Mouse (Mus musculus): ENCODE measurements around the gene Hykk.
A peak's percentile ranks its signal among the peaks of the same experiment; 100 is the strongest.
"Not testable (repeated sequence)": the region's sequence is repeated elsewhere in the genome, so short reads cannot be mapped to it uniquely, and the experiment has no call there.

Hykk gene

GRCm38 (mm10) chr9:54917010-54917677, at the start of gene Hykk:
Hykk (plus strand) TSS chr9:54917283.
- peak; percentile 79 for DNase-seq (ENCODE audit: low spot score)

GRCm38 (mm10) chr9:54878759-54879158, 38.3 kb upstream of the Hykk start:
- DNase-seq (ENCODE audit: low spot score) = no peak

DNA sequence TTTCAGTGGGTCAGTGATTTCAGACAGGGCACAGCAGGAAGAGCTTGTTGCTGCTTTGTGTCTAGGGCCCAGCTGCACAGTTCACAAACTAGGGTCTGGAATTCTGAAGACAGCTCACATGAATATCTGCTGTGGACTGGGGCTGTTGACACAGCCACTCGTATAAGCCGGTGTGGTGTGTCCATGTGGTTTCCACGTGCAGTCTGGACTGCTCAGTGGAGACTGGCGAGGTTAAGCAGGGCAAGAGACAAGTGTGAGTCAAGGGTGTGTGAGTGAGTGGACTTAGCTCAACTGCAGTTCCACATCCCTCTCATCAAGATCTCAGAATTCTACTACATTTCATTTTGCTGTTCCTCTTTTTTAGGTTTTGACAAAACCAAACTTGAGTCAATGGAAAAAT, 25.0 kb upstream of the Hykk start:
- no peak for DNase-seq (ENCODE audit: low spot score)

GRCm38 (mm10) chr9:54897097-54897496, 20.0 kb upstream of the Hykk start:
- no peak for DNase-seq (ENCODE audit: low spot score)

DNA sequence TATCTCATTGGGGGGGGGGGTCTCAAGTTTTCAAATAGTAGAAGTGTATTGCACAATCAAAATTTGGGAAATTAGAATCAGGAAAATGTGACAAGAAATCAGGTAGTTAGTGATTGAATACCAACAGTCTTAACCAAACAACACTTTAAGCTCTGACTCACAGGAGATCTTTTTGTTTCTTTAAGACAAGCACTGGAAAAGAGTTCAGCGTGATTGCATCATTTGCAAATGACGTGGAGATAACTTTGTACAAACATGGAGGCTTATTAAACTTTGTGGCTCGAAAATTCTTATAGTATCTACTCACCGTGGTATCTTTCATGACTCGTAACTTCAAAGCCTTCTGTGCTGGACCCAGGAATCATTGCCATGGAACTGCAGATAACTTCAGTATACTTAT, 7.6 kb upstream of the Hykk start:
- DNase-seq (ENCODE audit: low spot score) = no peak

GRCm38 (mm10) chr9:54915576-54915975, 1.5 kb upstream of the Hykk start:
- DNase-seq (ENCODE audit: low spot score) = no peak

- no peak for DNase-seq (ENCODE audit: low spot score)
These were observed 682 bp upstream of the Hykk start for GRCm38 (mm10) chr9:54916401-54916800.

GRCm38 (mm10) chr9:54918191-54918590, 1.1 kb downstream of the Hykk start:
- DNase-seq (ENCODE audit: low spot score) = no peak

GRCm38 (mm10) chr9:54918781-54919180, 1.7 kb downstream of the Hykk start:
- no peak for DNase-seq (ENCODE audit: low spot score)

GRCm38 (mm10) chr9:54919946-54920345, 2.9 kb downstream of the Hykk start:
- DNase-seq (ENCODE audit: low spot score) = no peak

DNA sequence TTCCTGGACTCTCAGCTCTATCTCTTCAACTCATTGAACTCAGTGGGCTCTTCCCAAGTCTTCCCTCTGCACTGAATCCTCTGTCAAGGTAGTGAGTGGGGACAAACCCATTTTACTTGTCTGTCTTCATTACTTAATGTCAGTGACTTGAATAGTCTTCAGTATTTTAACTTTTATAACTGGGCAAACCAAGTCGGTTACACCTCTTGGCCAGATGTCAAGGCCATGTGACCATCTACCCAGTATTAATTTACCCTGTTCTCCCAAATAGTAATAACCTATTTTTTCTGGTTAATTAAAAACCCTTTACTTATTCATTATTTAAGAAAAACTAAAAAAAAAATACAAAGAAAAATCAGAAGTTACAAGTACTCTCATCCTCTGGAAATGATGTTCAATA, 13.7 kb downstream of the Hykk start:
- DNase-seq (ENCODE audit: low spot score) = no peak

DNA sequence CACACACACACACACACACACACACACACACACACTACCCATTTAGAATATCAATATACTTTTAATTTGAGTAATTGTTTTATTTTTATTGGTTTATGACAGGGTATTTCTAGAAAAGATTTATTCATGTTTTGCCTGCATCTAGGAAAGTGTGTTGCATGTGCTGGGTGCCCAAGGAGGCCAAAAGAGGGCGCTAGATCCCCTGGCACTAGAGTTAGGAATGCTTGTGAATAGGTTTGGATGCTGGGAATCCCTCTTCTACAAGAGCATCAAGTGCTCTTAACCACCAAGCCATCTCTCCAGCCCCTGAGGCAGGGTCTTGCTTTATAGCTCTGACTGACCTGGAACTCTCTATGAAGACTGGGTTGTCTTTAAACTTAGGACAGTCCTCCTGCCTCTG, 14.7 kb downstream of the Hykk start:
- DNase-seq (ENCODE audit: low spot score) = no peak

GRCm38 (mm10) chr9:54932379-54932778, 15.3 kb downstream of the Hykk start:
- no peak for DNase-seq (ENCODE audit: low spot score)

DNA sequence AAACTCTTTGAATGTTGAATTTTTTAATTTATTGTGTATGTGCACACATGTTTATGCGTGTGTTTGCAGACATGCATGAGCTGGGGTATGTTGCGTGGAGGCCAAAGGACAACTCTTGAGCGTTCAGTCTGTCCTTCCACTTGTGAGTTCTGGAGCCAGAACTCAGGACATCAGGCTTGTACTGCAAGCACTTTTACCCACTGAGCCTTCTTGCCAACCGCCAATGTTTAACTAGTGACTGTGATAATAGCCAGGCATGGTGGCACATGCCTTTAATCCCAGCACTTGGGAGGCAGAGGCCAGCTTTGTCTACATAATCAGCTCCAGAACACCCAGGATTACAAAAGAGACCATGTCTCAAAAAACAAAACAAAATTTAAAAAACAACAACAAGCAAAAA, 25.0 kb downstream of the Hykk start:
- DNase-seq (ENCODE audit: low spot score) = no peak

DNA sequence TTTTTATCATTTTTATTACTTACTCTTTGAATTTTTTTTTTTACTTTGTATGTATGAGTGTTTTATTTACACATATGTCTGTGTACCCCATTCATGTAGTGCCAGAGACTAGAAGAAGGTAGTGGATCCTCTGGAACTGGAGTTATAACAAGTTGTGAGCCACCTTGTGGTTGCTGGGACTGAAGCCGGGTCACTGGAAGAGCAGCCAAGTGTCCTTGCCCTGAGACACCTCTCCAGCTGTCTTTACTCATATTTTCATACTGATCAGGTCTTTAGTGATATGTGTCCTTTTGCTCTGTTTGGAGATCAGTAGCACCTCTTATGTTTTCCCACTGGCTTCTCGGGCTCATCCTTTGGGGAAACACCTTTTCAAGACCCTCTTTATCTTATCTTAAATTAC, 27.4 kb downstream of the Hykk start:
- DNase-seq (ENCODE audit: low spot score) = no peak

DNA sequence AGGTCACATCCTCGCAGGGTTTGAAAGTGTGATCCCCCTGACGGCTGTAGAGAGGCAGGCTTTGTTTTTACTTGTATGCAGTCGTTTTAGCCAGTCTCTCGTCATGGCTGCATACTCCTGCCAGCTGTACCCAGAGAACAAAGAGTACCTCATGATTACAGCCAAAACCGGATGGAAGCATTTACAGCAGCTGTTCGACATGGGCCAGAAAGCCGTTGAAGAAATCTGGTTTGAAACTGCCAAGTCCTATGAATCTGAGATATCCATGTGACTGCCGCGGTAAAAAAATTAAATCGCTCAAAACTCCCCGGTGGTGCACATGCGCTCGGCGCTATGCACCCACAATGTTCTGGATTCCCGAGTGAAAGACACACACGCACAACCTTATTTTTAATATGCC, 29.2 kb downstream of the Hykk start:
- no peak for DNase-seq (ENCODE audit: low spot score)

DNA sequence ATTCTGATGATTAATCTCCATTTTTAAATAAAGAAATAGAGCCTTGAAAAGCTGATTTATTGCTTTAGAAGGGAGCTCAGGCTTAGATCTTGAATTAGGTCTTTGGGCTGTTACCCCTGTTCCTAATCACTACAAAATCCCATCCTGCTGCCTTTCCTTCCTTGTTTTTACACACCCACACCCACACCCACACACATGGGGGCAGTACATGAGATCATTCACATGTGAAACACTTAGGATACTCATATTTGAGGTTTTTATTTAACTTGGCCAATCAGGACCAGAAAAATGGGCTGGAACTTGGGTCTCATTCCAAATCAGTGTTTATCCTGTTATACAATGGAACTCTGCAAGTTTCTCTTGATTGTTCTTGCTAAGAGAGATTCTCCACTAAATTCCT, 32.4 kb downstream of the Hykk start:
- no peak for DNase-seq (ENCODE audit: low spot score)

GRCm38 (mm10) chr9:54950162-54950561, 33.1 kb downstream of the Hykk start:
- not testable (repeated sequence) for DNase-seq (ENCODE audit: low spot score)

- peak; percentile 86 for DNase-seq (ENCODE audit: low spot score)
These were observed 33.7 kb downstream of the Hykk start, which contains the start of the genes Psma4 and AY074887 for GRCm38 (mm10) chr9:54950575-54951321. Psma4 (plus strand) TSS chr9:54950790. AY074887 (minus strand) TSS chr9:54950998.

GRCm38 (mm10) chr9:54961059-54961458, 44.0 kb downstream of the Hykk start:
- no peak for DNase-seq (ENCODE audit: low spot score)

GRCm38 (mm10) chr9:54963669-54964068, 46.6 kb downstream of the Hykk start:
- no peak for DNase-seq (ENCODE audit: low spot score)

DNA sequence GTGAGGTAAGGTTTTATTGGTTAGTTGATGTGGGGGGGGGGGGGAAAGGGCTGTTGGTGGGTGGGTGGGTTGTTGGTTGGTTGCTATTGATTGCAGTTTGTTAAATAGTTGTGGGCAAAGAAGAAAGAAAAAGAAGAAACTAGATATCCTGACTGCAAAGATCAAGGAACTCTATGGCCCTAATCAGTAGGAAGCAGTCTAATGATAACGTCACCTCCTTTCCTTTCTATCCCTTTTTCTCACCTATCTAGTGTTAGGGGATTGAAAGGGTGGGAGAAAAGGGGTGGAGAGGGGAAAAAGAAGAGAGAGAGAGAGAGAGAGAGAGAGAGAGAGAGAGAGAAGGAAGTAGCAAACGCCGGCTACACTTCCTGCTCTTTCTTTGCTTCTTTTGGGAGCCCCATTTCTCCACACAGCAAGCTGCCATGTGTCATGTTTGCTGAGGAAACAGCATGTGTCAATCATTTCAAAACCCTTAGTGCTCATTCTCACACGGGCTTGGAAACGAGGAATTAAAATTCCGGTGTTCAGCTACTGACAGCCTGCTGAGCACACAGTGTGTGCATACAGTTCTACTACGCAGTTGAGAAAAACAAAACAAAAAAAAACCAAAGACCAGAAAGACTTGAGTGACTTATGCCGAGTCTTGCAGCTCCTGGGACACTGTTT, 53.0 kb downstream of the Hykk start:
- no peak for DNase-seq (ENCODE audit: low spot score)

DNA sequence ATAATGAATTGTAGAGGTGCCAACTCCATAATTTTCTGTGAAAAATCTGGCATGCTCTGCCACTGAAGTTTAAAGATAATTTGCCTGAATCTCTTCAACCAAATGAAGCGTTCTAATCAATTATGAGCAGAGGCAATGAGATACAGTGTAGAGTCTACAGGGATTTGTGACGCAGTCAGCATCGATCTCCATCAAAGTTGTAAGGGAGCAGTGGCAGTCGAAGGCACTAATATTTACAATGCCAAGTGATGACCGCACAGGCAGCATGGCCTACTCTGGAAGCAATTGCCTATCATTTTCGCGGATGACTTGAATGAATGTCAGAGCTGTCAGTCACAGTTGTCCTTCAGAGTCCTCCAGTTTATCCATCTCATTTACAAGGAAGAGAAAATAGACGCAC, 63.6 kb downstream of the Hykk start, which contains the start of gene Chrna5:
Chrna5 (plus strand) TSS at position 207 of the 400 bp plus-strand sequence.
- DNase-seq (ENCODE audit: low spot score) = no peak

Measured in ovary, adult 18-20 months (tissue).